Mouse (Mus musculus): Measurements from ENCODE around the gene Gpr89. TPM values are rescaled to one million over a fixed set of nuclear protein-coding genes. Genes with fewer than 3 reads are reported as not detected.

Gene Gpr89
- polyA plus RNA-seq, 1 experiment from 2014 or later: 33.0 TPM

GRCm38 (mm10) chr3:96834587-96835348 is 70.4 kb downstream of the Gpr89 start:
- H3K27me3 ChIP-seq (ENCODE audit: control insufficient read depth, insufficient read depth, low read depth, low read length): no peaks in the 10 kb centered on the region
- ATAC-seq (ENCODE audit: low read depth): no peak
- WGBS: 70% methylated on average over 7 of the region's 7 CpGs
- no peak overlapping the region for H3K4me2 ChIP-seq (ENCODE audit: low read depth, low read length)
- no peak overlapping the region for H3K4me3 ChIP-seq (ENCODE audit: low read length)
- no peak overlapping the region for H3K27ac ChIP-seq (ENCODE audit: low read length)
- no peaks in the 10 kb centered on the region for H3K9me3 ChIP-seq (ENCODE audit: control insufficient read depth, low read length)
- H3K4me1 ChIP-seq (replicated peaks; ENCODE audit: control insufficient read depth, insufficient read depth, low read length): no peaks in the 10 kb centered on the region
- H3K9ac ChIP-seq (ENCODE audit: low read length): no peak overlapping the region
- H3K36me3 ChIP-seq (ENCODE audit: control insufficient read depth, insufficient read depth, low read length): no peaks in the 10 kb centered on the region

- no peaks in the 10 kb centered on the region for H3K9me3 ChIP-seq (ENCODE audit: control insufficient read depth, low read length)
- no peaks in the 10 kb centered on the region for H3K4me1 ChIP-seq (replicated peaks; ENCODE audit: control insufficient read depth, insufficient read depth, low read length)
- H3K36me3 ChIP-seq (ENCODE audit: control insufficient read depth, insufficient read depth, low read length): no peaks in the 10 kb centered on the region
- 33% methylated on average over 5 of the region's 5 CpGs for WGBS
- no peaks in the 10 kb centered on the region for H3K27me3 ChIP-seq (ENCODE audit: control insufficient read depth, insufficient read depth, low read depth, low read length)
- no peak overlapping the region for H3K4me2 ChIP-seq (ENCODE audit: low read depth, low read length)
- no peak for ATAC-seq (ENCODE audit: low read depth)
- H3K27ac ChIP-seq (ENCODE audit: low read length): no peak overlapping the region
- H3K9ac ChIP-seq (ENCODE audit: low read length): no peak overlapping the region
- no peak overlapping the region for H3K4me3 ChIP-seq (ENCODE audit: low read length)
These were observed 72.2 kb downstream of the Gpr89 start for GRCm38 (mm10) chr3:96832930-96833329.

GRCm38 (mm10) chr3:96829856-96830255 is 75.3 kb downstream of the Gpr89 start:
- no peak for ATAC-seq (ENCODE audit: low read depth)
- H3K27ac ChIP-seq (ENCODE audit: low read length): no peak overlapping the region
- no peaks in the 10 kb centered on the region for H3K36me3 ChIP-seq (ENCODE audit: control insufficient read depth, insufficient read depth, low read length)
- no peak overlapping the region for H3K9ac ChIP-seq (ENCODE audit: low read length)
- H3K4me1 ChIP-seq (replicated peaks; ENCODE audit: control insufficient read depth, insufficient read depth, low read length): no peaks in the 10 kb centered on the region
- H3K4me3 ChIP-seq (ENCODE audit: low read length): no peak overlapping the region
- H3K9me3 ChIP-seq (ENCODE audit: control insufficient read depth, low read length): no peaks in the 10 kb centered on the region
- H3K4me2 ChIP-seq (ENCODE audit: low read depth, low read length): no peak overlapping the region
- no peaks in the 10 kb centered on the region for H3K27me3 ChIP-seq (ENCODE audit: control insufficient read depth, insufficient read depth, low read depth, low read length)
- WGBS: 74% methylated on average over 10 of the region's 10 CpGs

DNA sequence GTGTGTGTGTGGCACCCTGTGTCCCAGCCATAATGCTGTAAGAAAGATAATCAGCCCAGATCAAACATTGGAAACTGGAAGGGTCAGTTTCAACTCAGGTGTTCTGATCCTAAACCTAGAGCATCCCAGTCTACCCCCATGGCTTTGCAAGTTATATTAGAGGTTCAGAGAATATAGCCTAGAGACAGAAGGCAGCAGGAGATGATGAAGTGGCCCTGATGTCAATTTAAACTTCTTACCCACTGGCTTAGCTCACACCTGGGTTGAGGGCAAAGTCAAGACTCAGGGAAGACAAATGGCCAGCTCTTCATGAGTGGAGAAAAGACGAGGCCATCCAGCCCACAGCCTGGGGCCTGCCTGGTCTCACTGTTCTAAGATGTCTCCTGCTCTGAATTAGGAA is 76.2 kb downstream of the Gpr89 start, which contains the start of the genes Pdzk1 and Cd160:
Gene Pdzk1, plus strand, starts transcription at position 301 of the 400 bp plus-strand sequence.
Gene Cd160, minus strand, starts transcription at position 368 of the 400 bp plus-strand sequence.
- WGBS: 54% methylated on average over 1 of the region's 1 CpGs
- H3K9me3 ChIP-seq (ENCODE audit: control insufficient read depth, low read length): no peaks in the 10 kb centered on the region
- H3K4me2 ChIP-seq (ENCODE audit: low read depth, low read length): no peak within 1 kb of the TSS
- no peaks in the 10 kb centered on the region for H3K27me3 ChIP-seq (ENCODE audit: control insufficient read depth, insufficient read depth, low read depth, low read length)
- H3K27ac ChIP-seq (ENCODE audit: low read length): no peak within 1 kb of the TSS
- no peak within 1 kb of the TSS for H3K4me3 ChIP-seq (ENCODE audit: low read length)
- ATAC-seq (ENCODE audit: low read depth): no peak
- no peaks in the 10 kb centered on the region for H3K4me1 ChIP-seq (replicated peaks; ENCODE audit: control insufficient read depth, insufficient read depth, low read length)
- H3K9ac ChIP-seq (ENCODE audit: low read length): no peak within 1 kb of the TSS
- H3K36me3 ChIP-seq (ENCODE audit: control insufficient read depth, insufficient read depth, low read length): no peaks in the 10 kb centered on the region

DNA sequence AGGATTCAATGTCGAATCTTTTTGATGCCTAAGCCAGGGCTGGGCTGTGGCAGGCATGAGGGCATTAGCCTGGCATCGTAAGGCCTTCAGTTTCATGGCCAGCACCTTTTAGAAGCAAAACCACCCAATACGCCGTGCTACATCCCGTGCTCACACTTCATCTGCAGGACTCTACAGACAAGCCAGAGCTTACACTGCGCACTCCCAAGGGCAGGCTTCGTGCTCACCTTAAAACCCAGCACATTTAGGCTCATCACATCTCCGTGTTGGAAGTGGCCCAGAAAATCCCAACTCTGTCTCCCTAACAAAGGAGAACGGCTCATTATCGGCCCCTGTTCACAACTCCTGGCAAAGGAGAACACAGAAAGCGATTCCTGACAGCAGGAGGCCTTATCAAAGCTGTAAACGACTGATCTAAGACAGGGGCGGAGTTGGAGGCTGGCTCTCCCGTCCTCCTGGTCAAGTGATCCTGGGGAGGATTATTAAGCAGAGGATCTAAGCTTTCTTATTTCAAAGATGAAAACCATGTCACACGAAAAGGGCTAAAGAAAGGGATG is 76.8 kb downstream of the Gpr89 start:
- ATAC-seq (ENCODE audit: low read depth): no peak
- Histone ChIP-seq H3K27ac (ENCODE audit: low read length) (no peak overlapping the region), H3K4me1 (replicated peaks; ENCODE audit: control insufficient read depth, insufficient read depth, low read length) (no peaks in the 10 kb centered on the region), H3K36me3 (ENCODE audit: control insufficient read depth, insufficient read depth, low read length) (no peaks in the 10 kb centered on the region), H3K4me2 (ENCODE audit: low read depth, low read length) (no peak overlapping the region), H3K4me3 (ENCODE audit: low read length) (no peak overlapping the region), H3K27me3 (ENCODE audit: control insufficient read depth, insufficient read depth, low read depth, low read length) (no peaks in the 10 kb centered on the region), H3K9me3 (ENCODE audit: control insufficient read depth, low read length) (no peaks in the 10 kb centered on the region), H3K9ac (ENCODE audit: low read length) (no peak overlapping the region)
- 36% methylated on average over 15 of the region's 15 CpGs for WGBS

GRCm38 (mm10) chr3:96825261-96825660 is 79.9 kb downstream of the Gpr89 start:
- H3K27me3 ChIP-seq (ENCODE audit: control insufficient read depth, insufficient read depth, low read depth, low read length): no peaks in the 10 kb centered on the region
- H3K9me3 ChIP-seq (ENCODE audit: control insufficient read depth, low read length): no peaks in the 10 kb centered on the region
- H3K4me1 ChIP-seq (replicated peaks; ENCODE audit: control insufficient read depth, insufficient read depth, low read length): no peaks in the 10 kb centered on the region
- 34% methylated on average over 11 of the region's 11 CpGs for WGBS
- H3K9ac ChIP-seq (ENCODE audit: low read length): no peak overlapping the region
- no peak for ATAC-seq (ENCODE audit: low read depth)
- H3K4me2 ChIP-seq (ENCODE audit: low read depth, low read length): no peak overlapping the region
- H3K4me3 ChIP-seq (ENCODE audit: low read length): no peak overlapping the region
- H3K27ac ChIP-seq (ENCODE audit: low read length): no peak overlapping the region
- no peaks in the 10 kb centered on the region for H3K36me3 ChIP-seq (ENCODE audit: control insufficient read depth, insufficient read depth, low read length)

DNA sequence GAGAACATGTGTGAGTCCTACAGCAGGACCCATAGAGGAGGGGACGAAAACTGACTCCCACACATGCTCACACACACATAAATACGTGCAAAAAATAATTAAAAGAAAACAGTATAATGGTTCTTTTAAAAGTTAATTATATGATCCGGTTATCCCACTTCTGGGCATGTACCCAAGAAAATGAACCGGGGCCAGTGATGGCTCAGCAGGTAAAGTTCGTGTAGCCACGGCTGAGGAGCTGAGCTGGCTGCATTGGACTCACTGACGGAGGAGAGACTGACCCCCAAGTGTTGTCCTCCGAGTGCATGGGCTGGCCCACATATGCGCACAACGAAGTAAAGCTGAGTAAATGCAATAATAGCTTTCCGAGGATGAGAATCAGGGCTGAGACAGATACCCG is 80.5 kb downstream of the Gpr89 start:
- Histone ChIP-seq H3K4me2 (ENCODE audit: low read depth, low read length) (no peak overlapping the region), H3K36me3 (ENCODE audit: control insufficient read depth, insufficient read depth, low read length) (no peaks in the 10 kb centered on the region), H3K9ac (ENCODE audit: low read length) (no peak overlapping the region), H3K27ac (ENCODE audit: low read length) (no peak overlapping the region), H3K9me3 (ENCODE audit: control insufficient read depth, low read length) (no peaks in the 10 kb centered on the region), H3K4me3 (ENCODE audit: low read length) (no peak overlapping the region), H3K4me1 (replicated peaks; ENCODE audit: control insufficient read depth, insufficient read depth, low read length) (no peaks in the 10 kb centered on the region), H3K27me3 (ENCODE audit: control insufficient read depth, insufficient read depth, low read depth, low read length) (no peaks in the 10 kb centered on the region)
- ATAC-seq (ENCODE audit: low read depth): no peak
- 82% methylated on average over 12 of the region's 12 CpGs for WGBS

DNA sequence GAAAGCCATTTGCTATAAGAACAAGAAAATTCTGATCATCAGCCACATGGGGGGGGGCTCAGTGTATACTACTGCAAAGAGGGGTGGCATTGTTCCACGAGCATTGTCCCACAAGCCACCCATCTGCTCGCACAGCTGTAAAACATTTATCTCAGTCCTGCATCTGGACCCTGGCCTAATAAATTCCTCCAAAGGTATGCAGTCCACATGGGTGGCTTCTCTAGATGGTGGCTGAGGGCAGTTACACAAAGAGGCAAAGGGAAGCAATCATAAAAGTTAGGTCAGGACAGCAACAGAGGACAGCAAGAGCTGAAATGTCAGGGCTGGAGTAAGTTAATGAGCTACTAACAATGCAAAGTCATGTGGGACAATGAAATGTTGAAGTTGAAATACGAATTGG is 81.4 kb downstream of the Gpr89 start:
- no peak overlapping the region for H3K4me2 ChIP-seq (ENCODE audit: low read depth, low read length)
- no peak overlapping the region for H3K27ac ChIP-seq (ENCODE audit: low read length)
- H3K9ac ChIP-seq (ENCODE audit: low read length): no peak overlapping the region
- no peaks in the 10 kb centered on the region for H3K9me3 ChIP-seq (ENCODE audit: control insufficient read depth, low read length)
- no peak overlapping the region for H3K4me3 ChIP-seq (ENCODE audit: low read length)
- no peaks in the 10 kb centered on the region for H3K36me3 ChIP-seq (ENCODE audit: control insufficient read depth, insufficient read depth, low read length)
- no peaks in the 10 kb centered on the region for H3K4me1 ChIP-seq (replicated peaks; ENCODE audit: control insufficient read depth, insufficient read depth, low read length)
- no peak for ATAC-seq (ENCODE audit: low read depth)
- 48% methylated on average over 3 of the region's 3 CpGs for WGBS
- H3K27me3 ChIP-seq (ENCODE audit: control insufficient read depth, insufficient read depth, low read depth, low read length): no peaks in the 10 kb centered on the region

- WGBS: 69% methylated on average over 4 of the region's 4 CpGs
- Histone ChIP-seq H3K36me3 (ENCODE audit: control insufficient read depth, insufficient read depth, low read length) (no peaks in the 10 kb centered on the region), H3K9ac (ENCODE audit: low read length) (no peak overlapping the region), H3K27me3 (ENCODE audit: control insufficient read depth, insufficient read depth, low read depth, low read length) (no peaks in the 10 kb centered on the region), H3K27ac (ENCODE audit: low read length) (no peak overlapping the region), H3K4me3 (ENCODE audit: low read length) (no peak overlapping the region), H3K4me1 (replicated peaks; ENCODE audit: control insufficient read depth, insufficient read depth, low read length) (no peaks in the 10 kb centered on the region), H3K4me2 (ENCODE audit: low read depth, low read length) (no peak overlapping the region), H3K9me3 (ENCODE audit: control insufficient read depth, low read length) (0 out of 2 replicates have a peak, but pooled peaks cover 4% of the 10 kb centered on the region)
- ATAC-seq (ENCODE audit: low read depth): no peak
These were observed 83.6 kb downstream of the Gpr89 start for GRCm38 (mm10) chr3:96821581-96821980.

All from lung, embryonic 16.5 days (tissue).